Mouse (Mus musculus) c-Kit-negative CD71-positive TER-119-positive erythroid progenitor cells, embryonic 14.5 days (primary cell): ENCODE results near the gene Lmo4.

Experiments used
- DNase-seq: peaks from one replicate; pipeline ENCODE4 v3.0.0-alpha.2; 2013; ENCODE audit warnings: low read depth, low spot score

The Lmo4 gene

DNA sequence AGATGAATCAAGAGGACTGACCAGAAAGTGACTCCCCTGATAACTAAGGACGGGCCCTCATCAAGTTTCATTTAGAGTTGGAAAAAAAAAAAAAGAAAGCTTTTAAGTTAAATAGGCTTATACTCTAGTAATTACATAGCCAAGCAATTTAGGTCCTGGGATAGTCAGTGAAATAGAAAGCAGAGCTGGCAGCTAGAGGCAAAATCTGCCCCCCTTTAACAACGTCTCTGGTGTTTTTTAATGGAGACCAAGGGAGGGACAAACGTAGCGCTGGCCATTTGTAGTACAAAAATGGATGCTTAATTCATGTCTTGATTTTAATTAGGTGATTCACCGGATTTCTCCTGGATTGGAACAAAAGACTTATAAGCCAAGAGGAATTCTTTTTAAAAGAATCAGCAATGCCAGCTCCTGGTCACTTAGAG lies 1.0 kb downstream of the Lmo4 start:
- DNase-seq, result no peak

DNA sequence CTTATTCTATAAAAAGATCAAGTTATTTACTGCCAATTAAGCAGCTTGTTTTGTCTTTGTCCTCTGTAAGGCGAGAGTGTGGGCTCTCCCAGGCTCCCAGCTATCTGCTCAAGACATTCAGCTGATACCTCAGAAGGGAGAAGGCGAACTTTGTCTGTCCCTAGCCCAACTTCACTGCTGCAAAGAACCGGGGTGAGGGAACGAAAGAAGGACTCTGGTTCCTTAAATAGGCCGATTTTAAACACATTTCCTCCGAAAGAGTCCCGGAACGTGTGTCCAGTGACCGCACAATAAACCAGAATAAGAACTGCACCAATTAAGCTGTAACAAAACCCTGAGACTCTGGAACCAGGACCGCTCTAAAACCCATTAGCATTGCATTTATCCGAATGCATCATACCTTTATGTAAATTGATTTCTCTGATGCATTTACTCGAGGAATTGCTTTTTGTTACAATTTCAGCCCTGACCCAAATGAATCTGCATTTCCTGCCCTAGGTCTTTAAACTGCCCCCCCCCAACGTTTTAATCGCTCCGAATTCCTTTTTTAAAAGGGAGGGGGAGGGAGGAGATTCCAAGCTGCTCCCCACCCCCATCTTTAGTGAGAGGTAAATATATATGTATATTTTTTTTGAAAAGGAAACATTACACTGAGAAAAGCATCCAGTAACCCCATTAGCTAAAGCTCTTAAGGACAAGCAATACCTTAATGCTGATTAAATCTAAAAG lies 1.6 kb downstream of the Lmo4 start:
- DNase-seq, result no peak

DNA sequence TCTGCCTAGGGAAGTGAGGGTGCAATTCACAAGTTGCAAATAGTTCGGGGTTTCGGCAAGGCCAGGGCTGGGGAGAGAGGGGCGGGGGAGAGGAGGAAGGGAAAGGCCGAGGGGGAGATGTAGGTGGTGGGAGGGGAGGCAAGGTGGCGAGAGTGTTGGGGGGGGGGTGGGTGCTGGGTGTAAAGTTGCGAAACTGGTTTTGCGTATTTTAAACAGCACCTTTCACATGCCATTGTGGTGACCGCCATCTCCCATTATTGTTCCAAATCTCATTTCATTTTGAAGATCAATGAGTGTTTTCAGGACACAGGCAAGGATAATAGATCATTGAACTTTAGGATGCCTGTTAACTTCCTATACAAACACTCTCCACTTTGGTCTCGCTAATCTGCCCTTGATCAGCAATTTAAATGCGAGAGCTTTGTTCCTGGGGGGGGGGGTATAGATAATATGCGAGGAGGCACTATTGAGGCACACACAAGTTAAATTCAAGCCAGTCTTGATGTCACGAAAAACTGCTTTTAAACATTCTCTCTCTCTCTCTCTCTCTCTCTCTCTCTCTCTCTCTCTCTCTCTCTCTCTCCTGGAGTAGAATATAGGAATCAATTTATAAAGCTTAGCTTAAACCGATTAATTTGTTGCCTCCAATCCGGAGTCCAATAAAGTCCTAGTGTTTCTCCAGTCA lies 2.3 kb downstream of the Lmo4 start:
- no peak for DNase-seq

DNA sequence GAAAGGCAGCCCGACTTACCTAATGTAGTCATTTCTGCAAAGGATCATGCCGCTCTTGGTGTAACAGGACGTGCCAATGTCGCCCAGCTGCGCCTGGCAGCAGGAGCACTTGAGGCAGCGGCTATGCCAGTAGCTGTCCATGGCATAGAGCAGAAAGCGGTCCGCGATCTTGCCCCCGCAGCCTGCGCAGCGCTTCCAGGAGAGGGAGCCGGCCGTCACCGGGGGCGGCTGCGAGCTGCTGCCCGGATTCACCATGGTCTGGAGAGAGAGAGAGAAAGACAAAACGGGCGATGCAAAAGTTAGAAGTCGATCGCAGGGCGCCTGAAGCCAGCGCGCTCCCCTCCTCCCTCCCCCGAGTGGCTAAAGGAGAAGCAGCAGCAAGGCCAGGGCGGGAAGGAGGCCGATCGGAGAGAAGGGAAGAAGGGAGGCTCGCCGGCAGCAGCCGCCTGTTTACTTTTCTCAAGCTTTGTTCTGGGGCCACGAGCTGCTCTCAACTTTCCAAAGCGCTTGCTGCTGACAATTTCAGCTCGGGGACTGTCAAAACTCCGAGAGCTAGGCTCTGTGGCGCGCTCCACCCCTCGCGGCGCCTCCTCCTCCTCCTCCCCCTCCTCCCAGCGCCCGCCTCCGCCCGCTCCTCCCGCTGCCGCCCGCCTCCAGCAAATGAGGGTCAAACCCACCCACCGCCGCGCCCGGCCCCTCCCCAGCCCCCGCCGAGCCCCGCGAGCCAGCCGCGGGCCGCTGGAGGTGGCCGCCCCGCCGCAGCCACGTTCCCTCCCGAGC lies 3.0 kb downstream of the Lmo4 start:
- no peak for DNase-seq

GRCm38 (mm10) chr3:144185327-144186152 lies 19.5 kb downstream of the Lmo4 start:
- no peak for DNase-seq

DNA sequence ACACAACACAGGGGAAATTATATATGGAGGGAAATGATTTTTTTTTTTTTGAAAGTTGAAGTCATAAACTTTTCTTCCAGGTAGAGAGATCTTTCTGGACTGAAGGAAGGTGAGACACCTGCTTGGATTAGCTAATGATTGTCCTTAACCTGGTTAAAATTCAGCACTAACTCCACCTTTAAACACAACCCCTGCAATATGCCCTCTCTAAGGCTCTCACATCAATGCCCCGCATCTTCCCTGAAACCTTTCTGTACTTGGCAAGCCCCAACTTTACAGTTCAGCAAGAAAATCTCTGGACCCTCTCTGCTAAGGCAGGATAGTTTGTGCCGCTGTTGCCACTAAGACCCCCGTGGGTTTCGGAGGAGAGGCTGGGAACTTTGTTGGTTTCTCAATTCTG lies 20.1 kb downstream of the Lmo4 start:
- DNase-seq, result no peak

DNA sequence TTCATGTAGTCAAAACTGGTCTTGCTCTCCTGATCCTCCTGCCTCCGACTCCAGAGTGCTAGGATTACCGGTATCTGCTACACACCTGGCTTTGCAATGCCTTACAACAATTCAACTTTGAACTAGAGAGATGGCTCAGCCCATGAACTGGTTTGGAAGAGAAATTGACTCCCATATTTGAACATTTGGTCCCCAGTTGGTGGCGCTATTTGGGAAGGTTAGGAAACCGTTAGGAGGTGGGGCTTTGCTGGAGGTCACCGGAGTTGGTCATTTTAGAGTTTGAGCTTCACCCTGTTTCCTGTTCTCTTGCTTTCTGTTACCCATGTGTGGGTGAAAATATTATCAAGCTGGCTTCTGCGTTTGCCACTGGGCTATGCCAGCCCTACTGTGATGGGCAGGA lies 22.8 kb downstream of the Lmo4 start:
- no peak for DNase-seq

- DNase-seq, result no peak
These were observed 26.1 kb downstream of the Lmo4 start for GRCm38 (mm10) chr3:144178937-144179336.

DNA sequence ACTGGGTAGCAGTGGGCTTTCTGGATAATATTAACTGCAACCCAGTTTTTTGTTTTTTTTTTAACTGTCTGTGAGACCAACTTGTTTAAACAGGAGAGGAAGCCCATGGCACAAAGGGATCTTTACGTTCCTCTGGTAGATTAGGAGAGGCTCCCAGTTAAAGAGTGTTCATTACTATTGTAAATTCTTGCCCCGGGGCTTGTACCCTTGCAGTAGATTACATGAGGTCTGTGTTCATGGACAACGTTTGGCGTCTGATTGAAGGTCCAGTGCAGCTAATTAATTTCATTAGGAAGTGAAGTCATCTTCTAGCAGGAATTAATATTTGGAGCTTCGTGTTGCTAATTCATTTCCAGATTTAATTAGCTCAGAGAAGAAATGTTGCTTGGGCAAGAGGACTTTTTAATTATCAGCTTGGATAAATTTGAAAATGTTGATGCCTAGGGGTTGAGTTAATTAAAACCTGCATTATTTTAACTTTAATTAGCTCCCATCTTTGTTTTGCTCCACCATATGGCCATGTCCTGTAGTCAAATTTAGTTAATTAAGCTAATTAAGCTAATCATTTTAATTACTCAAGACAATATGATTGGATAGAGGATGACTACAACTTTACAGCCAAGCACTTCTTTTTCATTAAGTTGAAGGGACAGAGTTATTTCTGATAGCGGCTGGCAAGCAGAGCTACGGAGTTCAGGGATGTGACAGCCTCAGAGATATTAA lies 31.0 kb downstream of the Lmo4 start:
- DNase-seq, result no peak

GRCm38 (mm10) chr3:144173138-144173537 lies 31.9 kb downstream of the Lmo4 start:
- DNase-seq, result no peak

- DNase-seq, result no peak
These were observed 33.3 kb downstream of the Lmo4 start for GRCm38 (mm10) chr3:144171749-144172148.

GRCm38 (mm10) chr3:144170539-144170938 lies 34.5 kb downstream of the Lmo4 start:
- no peak for DNase-seq

- no peak for DNase-seq
These were observed 38.4 kb downstream of the Lmo4 start for GRCm38 (mm10) chr3:144166439-144167155.

DNA sequence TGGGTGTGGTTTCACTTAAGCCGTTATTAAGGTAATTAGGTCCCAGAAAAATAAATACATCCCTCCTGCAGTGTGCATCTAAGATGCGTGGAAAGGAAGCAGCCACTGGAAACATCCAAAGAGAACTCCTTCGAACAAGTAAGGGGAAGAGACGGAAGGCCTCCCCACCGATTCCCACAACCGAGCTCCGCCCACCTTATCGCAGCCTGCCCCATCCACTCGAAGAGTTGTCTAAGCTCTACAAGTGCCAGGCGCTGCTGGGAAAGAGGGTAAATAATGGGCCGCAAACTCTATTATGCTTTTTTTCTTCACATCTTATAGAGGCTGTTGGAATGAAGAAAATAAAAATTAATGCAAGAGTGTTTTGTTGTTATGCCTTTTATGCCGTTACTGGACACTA lies 39.6 kb downstream of the Lmo4 start:
- DNase-seq, result no peak

DNA sequence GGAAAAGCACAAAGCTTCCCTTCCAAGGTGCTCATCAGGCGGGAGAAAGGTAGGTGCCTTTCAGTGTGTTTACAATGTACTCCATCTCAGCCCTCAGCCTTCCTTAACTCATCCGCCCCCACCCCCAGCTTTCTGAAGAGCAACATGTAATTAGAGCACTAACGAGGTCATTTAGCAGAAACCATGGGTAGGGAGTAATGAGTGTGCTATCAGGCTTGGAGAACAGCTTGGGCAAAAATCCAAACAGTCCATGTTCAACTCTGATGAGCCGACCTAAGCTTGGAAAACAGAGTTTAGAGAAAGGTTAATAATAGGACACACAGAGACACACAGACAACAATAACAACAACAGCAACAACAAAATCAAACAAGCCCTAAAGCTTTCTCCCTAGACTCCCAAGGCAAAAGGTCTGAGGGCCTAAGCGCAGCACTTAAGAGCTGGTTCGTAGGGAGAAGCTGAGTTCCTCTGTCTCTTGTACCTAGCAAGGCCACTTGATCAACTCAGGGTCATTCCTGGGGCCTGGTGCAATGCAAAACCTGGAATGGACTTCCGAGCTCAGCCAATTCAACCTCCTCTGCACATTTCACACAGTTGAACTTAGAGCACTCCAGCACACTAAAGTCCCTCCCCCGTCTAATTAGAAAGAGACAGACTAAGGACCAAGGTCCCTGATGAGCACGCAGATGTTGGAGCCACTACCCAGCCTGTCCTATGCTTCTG lies 40.2 kb downstream of the Lmo4 start:
- DNase-seq, result no peak

GRCm38 (mm10) chr3:144163718-144164117 lies 41.3 kb downstream of the Lmo4 start:
- no peak for DNase-seq

DNA sequence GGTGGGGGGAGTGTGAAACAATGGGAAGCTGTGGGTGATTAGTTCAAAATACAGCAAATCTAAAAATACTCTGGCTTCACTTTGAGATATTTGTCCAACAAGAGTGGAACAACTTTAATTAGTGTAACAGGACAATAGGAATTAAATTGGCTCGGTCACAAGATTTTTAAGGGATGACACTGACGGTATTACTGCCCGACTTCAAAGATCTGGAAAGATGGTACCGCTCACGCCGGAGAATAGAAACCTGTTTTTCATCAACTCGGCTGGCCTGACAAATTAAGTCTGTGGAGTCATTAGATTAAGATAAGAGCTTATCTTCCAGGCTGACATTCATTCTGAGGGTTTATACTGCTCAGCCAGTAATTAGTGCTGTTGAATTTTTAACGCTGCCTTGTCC lies 42.9 kb downstream of the Lmo4 start:
- no peak for DNase-seq

GRCm38 (mm10) chr3:144161261-144161660 lies 43.8 kb downstream of the Lmo4 start:
- DNase-seq, result no peak

GRCm38 (mm10) chr3:144155746-144156145 lies 49.3 kb downstream of the Lmo4 start:
- no peak for DNase-seq

GRCm38 (mm10) chr3:144153395-144153794 lies 51.6 kb downstream of the Lmo4 start:
- DNase-seq, result no peak
